Mouse (Mus musculus): ENCODE results near the gene Dnajc14. TPM values are rescaled to one million over a fixed set of nuclear protein-coding genes. Genes with fewer than 3 reads are reported as not detected.

Dnajc14 gene
- 57.7 TPM for polyA plus RNA-seq (2017; shearing (Covaris generic))

DNA sequence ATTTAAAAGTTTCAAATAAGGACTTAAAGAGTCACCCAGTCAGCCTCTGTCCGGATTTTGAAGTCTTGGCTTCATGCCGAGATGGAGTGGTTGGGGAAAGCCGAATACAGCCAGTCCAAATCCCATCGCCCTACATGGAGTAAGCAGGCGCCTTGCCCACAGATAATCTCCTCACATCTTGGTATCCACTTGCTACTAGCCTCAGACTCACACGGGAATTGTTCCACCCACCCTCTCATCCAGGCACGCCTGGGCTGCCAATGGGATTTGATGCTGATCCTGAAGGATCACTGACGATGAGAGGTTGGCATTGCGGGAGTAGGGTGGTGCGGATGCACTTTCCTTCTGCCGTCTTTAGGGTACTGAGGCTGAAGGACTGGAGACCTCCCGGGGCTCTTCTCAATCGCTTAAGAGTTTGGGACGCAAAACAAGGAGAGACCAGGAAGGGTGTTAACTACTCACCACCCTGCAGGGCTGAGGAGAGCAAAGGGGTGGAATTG is at the start of gene Dnajc14:
Gene Dnajc14 (plus strand): TSS at position 292 of the 500 bp plus-strand sequence.

DNA sequence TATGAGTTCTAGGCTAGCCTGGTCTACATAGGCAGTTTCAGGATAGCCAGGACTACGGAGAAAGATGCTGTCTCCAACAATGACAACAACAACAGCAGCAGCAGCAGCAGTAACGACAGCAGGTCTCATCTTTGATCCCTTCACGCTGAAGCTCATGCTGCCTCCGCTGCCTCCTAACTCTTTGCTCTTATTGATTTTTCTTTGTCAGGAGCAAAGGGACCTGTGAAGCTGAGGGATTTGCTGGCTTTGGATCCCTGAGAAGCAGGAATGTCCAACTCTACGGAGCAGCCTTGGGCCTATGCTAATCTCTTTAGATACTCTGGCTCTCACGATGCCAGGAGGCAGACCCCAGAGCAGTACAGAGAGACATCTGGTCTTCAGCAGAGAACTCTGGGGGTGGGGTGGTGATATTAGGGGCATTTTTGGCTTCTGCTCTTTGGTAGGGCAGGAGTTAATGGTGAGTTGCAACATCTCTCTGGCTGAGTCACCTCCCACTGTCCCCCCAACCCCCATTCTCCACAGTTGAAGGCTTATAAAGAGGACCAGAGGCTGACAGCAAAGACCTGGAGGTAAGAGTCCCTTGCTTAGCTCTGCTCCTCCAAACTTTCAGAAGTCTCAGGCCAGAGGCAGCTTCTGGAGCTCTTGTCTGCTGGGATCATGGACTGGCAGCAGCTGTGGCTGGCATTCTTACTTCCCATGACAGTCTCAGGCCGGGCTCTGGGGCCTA is 13.3 kb upstream of the Dnajc14 start, which contains the start of gene Mmp19:
Gene Mmp19 (plus strand): TSS at position 513 of the 727 bp plus-strand sequence.

DNA sequence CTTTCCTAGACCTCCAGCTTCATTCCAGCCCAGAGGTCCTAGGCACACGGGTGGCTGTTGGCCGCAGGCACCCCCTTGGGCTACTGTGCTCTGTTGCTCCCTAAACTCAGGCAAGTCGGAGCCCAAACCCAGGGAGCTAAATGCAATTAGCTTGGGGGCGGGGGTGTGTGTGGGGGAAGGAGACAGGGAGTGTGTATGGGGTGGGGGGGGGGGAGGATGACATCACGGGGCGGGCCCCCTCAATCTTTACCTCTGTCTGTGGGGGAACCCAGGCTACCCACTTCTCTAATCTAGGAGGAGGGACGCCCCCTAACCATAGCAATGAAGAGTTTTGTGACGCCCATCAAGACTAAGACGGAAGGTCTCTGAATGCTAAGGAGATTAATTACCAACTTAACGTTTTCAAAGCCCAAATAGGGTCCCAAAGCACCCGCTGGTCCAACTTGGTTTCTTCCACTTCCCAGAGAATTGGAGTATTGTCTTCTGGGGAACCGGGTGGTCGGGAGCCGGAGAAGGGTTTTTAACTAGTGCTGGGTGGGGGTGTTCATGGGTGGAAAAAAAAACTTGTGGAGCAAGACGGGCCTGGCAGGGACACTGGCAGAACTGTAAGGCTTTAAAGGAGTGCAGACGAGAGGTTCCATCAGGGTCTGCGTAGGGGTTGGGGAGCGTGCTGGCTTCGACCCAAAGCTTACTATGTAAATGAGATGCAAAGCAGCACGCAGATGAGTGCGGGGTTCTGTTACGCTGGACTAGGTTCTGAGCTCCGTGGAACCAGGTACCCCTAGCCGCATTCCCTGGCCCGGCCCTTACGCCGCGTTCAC is 619 bp downstream of the Dnajc14 start, which contains the start of gene Tmem198b:
Gene Tmem198b (minus strand): TSS at position 100 of the 821 bp plus-strand sequence.

DNA sequence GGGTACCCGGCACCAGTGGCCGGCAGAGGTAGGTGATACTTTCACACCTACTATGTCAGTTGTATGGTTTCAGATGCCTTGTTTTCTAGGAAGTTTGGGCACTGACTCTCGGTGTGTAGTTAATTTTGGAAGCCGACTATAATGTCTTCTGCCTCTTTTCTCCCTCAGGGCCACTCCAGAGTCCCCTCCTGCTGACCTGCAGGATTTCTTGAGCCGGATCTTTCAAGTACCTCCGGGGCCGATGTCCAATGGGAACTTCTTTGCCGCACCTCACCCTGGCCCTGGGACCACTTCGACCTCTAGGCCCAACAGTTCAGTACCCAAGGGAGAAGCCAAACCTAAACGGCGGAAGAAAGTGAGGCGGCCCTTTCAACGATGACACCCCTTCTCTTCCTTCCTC is 13.2 kb downstream of the Dnajc14 start, which contains the start of gene Sarnp:
Gene Sarnp (plus strand): TSS at position 301 of the 400 bp plus-strand sequence.

DNA sequence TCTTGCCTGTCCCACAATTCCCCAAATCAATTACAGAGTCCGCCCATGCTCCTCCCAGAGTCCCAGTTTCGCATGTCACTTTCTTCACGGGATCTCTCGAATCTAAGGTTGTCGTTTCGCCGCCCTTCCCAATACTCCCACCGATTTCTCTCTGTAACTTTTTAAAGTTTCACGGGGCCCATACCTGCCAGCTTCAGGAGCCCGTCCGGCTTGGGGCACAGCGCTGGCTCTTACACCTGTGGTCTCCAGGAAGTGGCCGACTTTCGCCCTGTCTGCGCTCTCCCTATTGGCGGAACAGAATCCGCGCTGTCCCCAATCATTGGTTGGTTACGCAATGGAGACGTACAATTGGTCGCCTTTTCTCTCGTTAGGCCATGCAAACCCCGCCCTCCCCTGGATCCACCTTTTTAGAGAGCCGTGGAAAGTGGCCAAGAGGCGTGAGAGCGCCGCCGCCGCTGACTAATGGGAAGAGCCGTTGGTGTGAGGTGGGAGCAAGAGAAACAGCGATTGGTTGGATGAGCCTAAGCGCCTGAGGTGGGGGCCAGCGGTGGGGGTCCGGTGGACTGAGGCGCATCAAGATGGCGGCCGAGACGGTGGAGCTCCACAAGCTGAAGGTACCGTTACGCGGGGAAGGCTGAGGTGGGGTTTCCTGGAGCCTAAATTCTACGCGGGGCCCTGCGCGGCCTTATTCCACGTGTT is 17.6 kb downstream of the Dnajc14 start, which contains the start of gene Ormdl2:
Gene Ormdl2 (minus strand): TSS at position 288 of the 699 bp plus-strand sequence.

Other genes starting within 250 kb of the Dnajc14 start
- 20.1 TPM for gene Pa2g4, start 238.1 kb upstream of the Dnajc14 start, polyA plus RNA-seq (2017; shearing (Covaris generic))
- 2.1 TPM for gene Erbb3, start 214.4 kb upstream of the Dnajc14 start, polyA plus RNA-seq (2017; shearing (Covaris generic))
- 545 TPM for gene Rps26, start 177.3 kb upstream of the Dnajc14 start, polyA plus RNA-seq (2017; shearing (Covaris generic))
- gene Ikzf4, start 158.1 kb upstream of the Dnajc14 start, polyA plus RNA-seq (2017; shearing (Covaris generic)): 0.77 TPM
- gene Suox, start 130.0 kb upstream of the Dnajc14 start, polyA plus RNA-seq (2017; shearing (Covaris generic)): 4.1 TPM
- 25.1 TPM for gene Rab5b, start 107.8 kb upstream of the Dnajc14 start, polyA plus RNA-seq (2017; shearing (Covaris generic))
- 2.5 TPM for gene Pmel, start 99.9 kb upstream of the Dnajc14 start, polyA plus RNA-seq (2017; shearing (Covaris generic))
- gene Cdk2, start 99.0 kb upstream of the Dnajc14 start, polyA plus RNA-seq (2017; shearing (Covaris generic)): 14.1 TPM
- 635 TPM for gene Dgka, start 59.2 kb upstream of the Dnajc14 start, polyA plus RNA-seq (2017; shearing (Covaris generic))
- gene Pym1, start 56.2 kb upstream of the Dnajc14 start, polyA plus RNA-seq (2017; shearing (Covaris generic)): 23.9 TPM
- not detected for gene Mmp19, start 13.2 kb upstream of the Dnajc14 start, polyA plus RNA-seq (2017; shearing (Covaris generic))
- gene Tmem198b, start 308 bp downstream of the Dnajc14 start, polyA plus RNA-seq (2017; shearing (Covaris generic)): 2.0 TPM
- 108 TPM for gene Sarnp, start 13.3 kb downstream of the Dnajc14 start, polyA plus RNA-seq (2017; shearing (Covaris generic))
- gene Ormdl2, start 17.6 kb downstream of the Dnajc14 start, polyA plus RNA-seq (2017; shearing (Covaris generic)): 34.9 TPM
- 2.0 TPM for gene Gdf11, start 87.7 kb downstream of the Dnajc14 start, polyA plus RNA-seq (2017; shearing (Covaris generic))
- not detected for gene Cd63, start 96.9 kb downstream of the Dnajc14 start, polyA plus RNA-seq (2017; shearing (Covaris generic))
- gene Rdh5, start 118.8 kb downstream of the Dnajc14 start, polyA plus RNA-seq (2017; shearing (Covaris generic)): 6.6 TPM
- 118 TPM for gene Bloc1s1, start 120.0 kb downstream of the Dnajc14 start, polyA plus RNA-seq (2017; shearing (Covaris generic))
- gene Itga7, start 129.8 kb downstream of the Dnajc14 start, polyA plus RNA-seq (2017; shearing (Covaris generic)): 45.8 TPM
- gene Mettl7b, start 156.9 kb downstream of the Dnajc14 start, polyA plus RNA-seq (2017; shearing (Covaris generic)): not detected
- 0.20 TPM for gene Olfr9, start 185.4 kb downstream of the Dnajc14 start, polyA plus RNA-seq (2017; shearing (Covaris generic))
- not detected for gene Olfr763, start 206.7 kb downstream of the Dnajc14 start, polyA plus RNA-seq (2017; shearing (Covaris generic))
- not detected for gene Olfr764-ps1, start 235.8 kb downstream of the Dnajc14 start, polyA plus RNA-seq (2017; shearing (Covaris generic))
- not detected for gene Olfr765, start 245.9 kb downstream of the Dnajc14 start, polyA plus RNA-seq (2017; shearing (Covaris generic))

Data from effector memory CD4-positive, alpha-beta T cell, adult 5 months (primary cell).